Mouse (Mus musculus) macrophage (primary cell): Measurements from ENCODE around the gene Pth2. TPM values are rescaled to one million over a fixed set of nuclear protein-coding genes. Genes with fewer than 3 reads are reported as not detected.
A peak's percentile ranks its signal among the peaks of the same experiment; 100 is the strongest.

Source experiments
- H3K27ac ChIP-seq: fragments of 350-480 bp; formaldehyde crosslinking; 2 replicates; pipeline ENCODE4 v1.9.0; 2021
- H3K36me3 ChIP-seq: fragments of 350-480 bp; formaldehyde crosslinking; 2 replicates; pipeline ENCODE4 v1.9.0; 2021; ENCODE audit errors: inconsistent target
- H3K4me3 ChIP-seq: fragments of 350-480 bp; formaldehyde crosslinking; 2 replicates; pipeline ENCODE4 v1.9.0; 2021; ENCODE audit errors: inconsistent target
- H3K79me2 ChIP-seq: fragments of 350-480 bp; formaldehyde crosslinking; 2 replicates; pipeline ENCODE4 v1.9.0; 2021; ENCODE audit errors: inconsistent target
- WGBS: methylation state at CpG from one replicate; pipeline ENCODE4 v1.1.7; 2026; ENCODE audit warnings: inconsistent platforms; ENCODE audit not compliant: missing documents; 5-methylcytosine and 5-hydroxymethylcytosine counted together
- polyA plus RNA-seq: library from polyadenylated mRNA; stranded (reverse); fragments of 250-400 nt; gene quantifications from 3 replicates; pipeline ENCODE4 v1.2.4, GENCODE M21; 2018; ENCODE audit warnings: inconsistent platforms

The Pth2 gene
- polyA plus RNA-seq, 1 experiment from 2014 or later = not detected

- H3K79me2 ChIP-seq = no peaks in the 10 kb centered on the region
- no peaks in the 10 kb centered on the region for H3K36me3 ChIP-seq
- WGBS = 88% methylated on average over 7 of the region's 7 CpGs
- no peak overlapping the region for H3K27ac ChIP-seq
- no peak overlapping the region for H3K4me3 ChIP-seq
Observed at GRCm38 (mm10) chr7:45192585-45193310, 12.0 kb downstream of the Pth2 start.

DNA sequence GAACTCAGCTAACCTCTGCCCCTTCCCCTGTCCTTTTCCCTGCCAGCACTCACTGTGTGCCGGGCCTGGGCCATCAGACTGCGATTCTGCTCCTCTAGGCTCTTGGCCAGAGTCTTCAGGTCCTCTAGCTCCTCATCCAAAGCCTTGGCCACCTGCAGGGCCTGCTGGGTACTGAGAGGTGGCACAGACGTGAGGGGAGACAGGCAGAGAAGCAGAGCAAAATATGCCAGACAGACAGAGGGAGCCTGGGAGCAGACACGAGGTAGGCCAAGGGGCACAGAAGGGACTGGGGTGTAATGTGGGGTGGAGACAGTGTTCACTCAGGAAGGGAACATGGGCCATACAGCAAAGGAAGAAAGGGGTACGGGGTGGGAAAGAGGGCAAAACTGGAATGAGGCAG, 12.6 kb downstream of the Pth2 start:
- H3K4me3 ChIP-seq = no peak overlapping the region
- no peaks in the 10 kb centered on the region for H3K36me3 ChIP-seq
- H3K27ac ChIP-seq = no peak overlapping the region
- H3K79me2 ChIP-seq = no peaks in the 10 kb centered on the region
- 76% methylated on average over 5 of the region's 5 CpGs for whole genome bisulfite sequencing

GRCm38 (mm10) chr7:45193871-45194785, 13.3 kb downstream of the Pth2 start:
- no peak overlapping the region for H3K27ac ChIP-seq
- H3K79me2 ChIP-seq = no peaks in the 10 kb centered on the region
- H3K4me3 ChIP-seq = no peak overlapping the region
- H3K36me3 ChIP-seq = no peaks in the 10 kb centered on the region
- 90% methylated on average over 17 of the region's 17 CpGs for WGBS

DNA sequence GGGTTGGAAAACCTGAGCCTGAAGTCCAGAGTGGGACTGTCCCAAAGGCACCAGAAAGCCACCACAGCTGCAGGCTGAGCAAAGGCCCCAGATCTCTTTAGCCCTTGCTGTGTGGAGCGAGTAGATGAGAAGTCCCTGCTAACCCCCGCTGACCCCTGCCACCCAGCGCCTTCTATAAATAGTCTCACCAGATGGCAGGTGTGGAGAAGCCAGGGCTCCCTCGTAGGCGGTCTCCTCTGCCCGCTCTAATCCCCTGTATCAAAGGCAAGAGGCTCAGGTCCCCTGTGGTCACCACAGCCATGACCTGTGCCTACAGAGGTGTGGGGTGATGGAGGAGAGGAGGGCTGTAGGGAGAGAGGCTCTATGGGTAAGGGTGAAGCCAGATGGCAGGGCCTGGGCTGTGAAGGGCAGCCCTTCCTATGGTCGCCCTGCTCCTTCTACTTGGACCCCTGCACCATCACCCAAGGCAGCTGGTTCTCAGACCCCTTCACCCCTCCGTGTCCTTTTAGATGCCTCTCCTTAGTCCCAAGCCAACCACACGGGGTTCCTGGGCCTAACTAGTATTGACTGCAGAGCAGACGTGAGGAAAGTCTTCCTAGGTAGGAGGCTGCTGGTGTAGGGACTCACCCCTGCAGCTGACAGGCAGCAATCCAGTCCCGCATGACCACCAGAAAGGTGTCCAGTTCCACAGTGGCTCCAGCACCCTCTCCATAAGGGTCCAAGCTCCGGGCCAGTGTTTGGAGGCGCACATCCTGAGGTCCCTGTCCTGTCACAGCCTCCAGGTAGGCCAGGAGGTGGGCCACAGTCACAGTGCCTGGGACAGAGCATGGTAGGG, 14.8 kb downstream of the Pth2 start:
- H3K79me2 ChIP-seq = no peaks in the 10 kb centered on the region
- H3K36me3 ChIP-seq = no peaks in the 10 kb centered on the region
- H3K27ac ChIP-seq = no peak overlapping the region
- no peak overlapping the region for H3K4me3 ChIP-seq
- 90% methylated on average over 13 of the region's 13 CpGs for WGBS

- Histone ChIP-seq H3K79me2 (no peaks in the 10 kb centered on the region), H3K27ac (no peak overlapping the region), H3K4me3 (no peak overlapping the region), H3K36me3 (no peaks in the 10 kb centered on the region)
- WGBS = 96% methylated on average over 4 of the region's 4 CpGs
Observed at GRCm38 (mm10) chr7:45196176-45196535, 15.4 kb downstream of the Pth2 start.

DNA sequence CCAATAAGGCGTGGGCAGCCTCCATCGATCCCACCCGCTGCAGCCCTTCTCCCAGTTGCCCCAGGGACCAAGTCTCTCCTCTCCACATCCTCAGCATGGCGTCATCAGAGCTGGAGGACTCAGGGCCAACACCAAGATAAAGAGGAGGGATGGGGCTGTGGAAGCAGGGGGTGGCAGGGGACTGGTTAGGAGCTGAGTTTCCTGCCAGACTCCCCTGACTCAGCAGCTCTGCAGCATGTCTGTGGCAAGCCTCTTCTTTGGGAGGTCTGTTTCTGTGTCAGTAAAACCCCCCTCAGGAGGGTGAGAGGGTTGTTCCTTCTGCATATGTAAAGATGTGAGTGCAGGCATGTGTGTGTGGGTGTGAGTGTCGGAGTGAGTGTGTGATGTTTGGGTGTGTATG, 16.2 kb downstream of the Pth2 start:
- Histone ChIP-seq H3K36me3 (no peaks in the 10 kb centered on the region), H3K79me2 (no peaks in the 10 kb centered on the region), H3K4me3 (no peak overlapping the region), H3K27ac (no peak overlapping the region)
- WGBS = 60% methylated on average over 5 of the region's 5 CpGs

- Histone ChIP-seq H3K79me2 (no peaks in the 10 kb centered on the region), H3K27ac (no peak overlapping the region), H3K4me3 (no peak overlapping the region), H3K36me3 (no peaks in the 10 kb centered on the region)
- 16% methylated on average over 5 of the region's 5 CpGs for WGBS
Observed at GRCm38 (mm10) chr7:45198435-45198834, 17.6 kb downstream of the Pth2 start.

GRCm38 (mm10) chr7:45198961-45199360, 18.2 kb downstream of the Pth2 start:
- no peak overlapping the region for H3K4me3 ChIP-seq
- H3K79me2 ChIP-seq = no peaks in the 10 kb centered on the region
- no peaks in the 10 kb centered on the region for H3K36me3 ChIP-seq
- no peak overlapping the region for H3K27ac ChIP-seq
- 91% methylated on average over 11 of the region's 11 CpGs for WGBS

DNA sequence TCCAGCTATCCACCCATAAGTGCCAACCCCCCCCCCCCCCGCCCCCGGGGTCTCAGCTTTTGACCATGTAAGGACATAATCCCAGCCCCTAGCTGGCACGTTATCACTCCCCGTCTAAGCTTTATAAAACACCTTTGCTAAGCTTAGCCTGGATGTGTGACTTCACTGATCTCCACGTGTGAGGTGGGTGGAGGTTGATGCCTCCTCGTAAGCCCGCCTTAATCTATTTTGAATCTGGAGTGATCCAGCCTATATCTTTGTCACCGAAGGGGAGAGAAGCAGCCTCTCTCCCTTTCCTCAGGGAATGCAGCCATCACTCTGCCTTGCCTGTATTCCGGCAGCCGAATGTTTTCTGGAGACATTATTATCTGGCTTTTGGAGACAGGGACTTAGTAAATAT, 21.9 kb downstream of the Pth2 start:
- Histone ChIP-seq H3K79me2 (no peaks in the 10 kb centered on the region), H3K4me3 (no peak overlapping the region), H3K27ac (no peak overlapping the region), H3K36me3 (no peaks in the 10 kb centered on the region)
- 82% methylated on average over 8 of the region's 10 CpGs for WGBS

GRCm38 (mm10) chr7:45204380-45205143, 23.8 kb downstream of the Pth2 start, which contains the start of gene Ccdc155:
Gene Ccdc155, minus strand, starts transcription at chr7:45204892.
- Histone ChIP-seq H3K4me3 (peak within 1 kb of the TSS; percentile 29), H3K36me3 (no peaks in the 10 kb centered on the region), H3K79me2 (no peaks in the 10 kb centered on the region), H3K27ac (no peak within 1 kb of the TSS)
- 5% methylated on average over 41 of the region's 44 CpGs for WGBS

DNA sequence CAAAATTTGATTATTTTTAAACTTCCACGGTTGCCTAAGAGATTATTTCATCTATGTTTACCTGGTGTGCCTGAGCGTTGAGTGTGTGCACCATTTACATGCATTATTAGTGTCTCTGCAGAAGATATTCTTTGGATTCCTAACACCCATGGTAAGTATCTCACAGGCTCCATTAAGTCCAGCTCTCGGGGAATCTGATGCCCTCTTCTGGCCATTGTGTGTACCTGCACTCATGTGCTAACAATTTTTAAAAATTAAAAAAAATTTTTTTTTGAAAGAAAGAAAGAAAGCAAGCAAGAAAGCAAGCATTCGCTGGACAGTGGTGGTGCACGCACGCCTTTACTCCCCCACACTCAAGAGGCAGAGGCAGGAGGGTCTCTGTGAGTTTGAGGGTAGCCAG, 27.5 kb downstream of the Pth2 start:
- Histone ChIP-seq H3K27ac (no peak overlapping the region), H3K36me3 (no peaks in the 10 kb centered on the region)
- WGBS = 89% methylated on average over 6 of the region's 6 CpGs

GRCm38 (mm10) chr7:45211070-45211469, 30.3 kb downstream of the Pth2 start:
- H3K4me3 ChIP-seq = no peak overlapping the region
- WGBS = 18% methylated on average over 10 of the region's 10 CpGs

More for the DNA sequence above, 27.5 kb downstream of the Pth2 start:
- Histone ChIP-seq H3K79me2 (no peaks in the 10 kb centered on the region), H3K4me3 (no peak overlapping the region)

DNA sequence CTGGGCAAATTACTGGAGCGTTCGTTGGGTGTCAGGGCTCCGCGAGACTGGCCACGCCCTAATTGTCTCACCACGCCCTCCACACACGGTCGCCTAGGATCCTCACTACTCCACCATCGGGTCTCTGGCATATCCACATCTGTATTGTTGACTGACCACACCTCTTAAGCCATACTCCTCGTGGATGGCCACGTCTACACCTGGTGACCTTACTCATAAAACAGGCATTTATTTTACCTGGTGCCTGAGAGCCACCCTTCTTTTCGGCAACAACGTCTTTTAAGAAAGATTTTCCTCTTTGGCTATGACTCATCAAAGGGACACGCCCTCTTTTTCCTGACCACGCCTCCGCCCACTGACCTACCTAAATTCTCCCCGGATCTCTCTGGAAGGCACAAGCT, 31.1 kb downstream of the Pth2 start, which contains the start of gene Dkkl1:
Gene Dkkl1, minus strand, starts transcription at position 297 of the 401 bp plus-strand sequence.
- no peaks in the 10 kb centered on the region for H3K79me2 ChIP-seq
- no peaks in the 10 kb centered on the region for H3K36me3 ChIP-seq
- no peak within 1 kb of the TSS for H3K27ac ChIP-seq
- whole genome bisulfite sequencing = 2% methylated on average over 17 of the region's 17 CpGs
- H3K4me3 ChIP-seq = no peak within 1 kb of the TSS

More at GRCm38 (mm10) chr7:45211070-45211469, 30.3 kb downstream of the Pth2 start:
- Histone ChIP-seq H3K79me2 (no peaks in the 10 kb centered on the region), H3K27ac (no peak overlapping the region), H3K36me3 (no peaks in the 10 kb centered on the region)

DNA sequence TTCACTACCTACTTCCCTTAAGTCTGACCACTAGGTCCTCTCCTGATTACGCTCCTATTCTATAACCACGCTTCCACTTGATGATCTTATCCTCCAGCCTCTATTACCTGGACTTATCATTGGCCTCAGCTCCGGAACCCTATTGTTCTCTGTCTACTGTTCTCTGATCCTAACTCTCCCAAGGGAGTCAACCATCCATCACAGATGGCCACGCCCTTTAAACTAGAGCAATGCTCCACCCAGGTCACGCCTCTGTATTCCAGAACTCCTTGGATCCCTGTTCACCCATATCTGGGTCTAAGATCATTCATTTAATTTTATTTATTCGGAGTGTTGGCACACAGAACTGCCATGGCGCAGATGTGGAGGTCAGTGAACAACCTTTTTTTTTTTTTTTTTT, 31.6 kb downstream of the Pth2 start:
- H3K36me3 ChIP-seq = no peaks in the 10 kb centered on the region
- H3K79me2 ChIP-seq = no peaks in the 10 kb centered on the region
- WGBS = 88% methylated on average over 7 of the region's 7 CpGs
- no peak overlapping the region for H3K4me3 ChIP-seq
- no peak overlapping the region for H3K27ac ChIP-seq
